Mouse (Mus musculus) frontal cortex, adult (tissue): ENCODE data around the gene Tbc1d1.

Experiments used
- ATAC-seq: cut with Nextera tagmentation; 2 replicates; pipeline ENCODE4 v1.9.2; 2017; ENCODE audit warnings: mild to moderate bottlenecking, moderate library complexity, mixed read lengths; ENCODE audit not compliant: low TSS enrichment

The Tbc1d1 gene

DNA sequence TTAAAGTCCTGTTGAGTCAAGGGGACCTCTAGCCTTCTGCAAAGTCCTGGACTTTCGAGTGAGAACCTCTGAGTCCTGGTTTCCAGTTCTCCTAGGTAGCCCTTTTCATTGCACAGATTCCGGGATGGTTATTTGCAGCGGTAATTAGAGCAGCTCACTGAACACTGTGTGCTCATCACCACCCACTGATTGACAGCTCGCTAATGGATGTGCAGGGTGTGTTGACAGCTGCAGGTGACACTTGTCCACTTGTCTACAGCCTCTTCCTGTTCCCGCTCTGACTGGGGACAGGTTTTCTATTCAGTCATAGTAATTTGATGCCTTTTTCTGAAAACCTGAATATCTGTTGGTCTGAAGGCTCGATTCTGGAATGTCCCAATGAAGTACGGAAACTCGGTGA is 50.8 kb downstream of the Tbc1d1 start:
- ATAC-seq, result no peak

DNA sequence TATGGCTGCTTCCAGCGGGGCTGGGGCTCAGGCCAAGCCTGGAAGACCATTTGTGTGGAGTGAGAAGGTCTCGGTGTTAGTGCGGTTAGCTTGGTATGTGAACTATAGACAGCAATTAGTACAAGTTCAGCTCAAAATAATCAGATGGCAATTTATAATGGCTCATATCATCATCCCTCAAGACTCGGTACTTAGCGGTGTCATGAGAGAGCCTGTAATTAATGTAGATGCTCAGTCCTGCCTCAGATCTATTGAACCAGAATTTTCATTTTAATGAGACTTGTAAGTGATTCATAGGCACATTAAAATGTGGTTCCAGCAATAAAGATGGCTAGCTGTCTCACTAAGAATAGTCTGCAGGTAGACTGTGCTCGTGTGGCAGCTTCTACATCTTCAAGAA is 51.7 kb downstream of the Tbc1d1 start:
- no peak for ATAC-seq

DNA sequence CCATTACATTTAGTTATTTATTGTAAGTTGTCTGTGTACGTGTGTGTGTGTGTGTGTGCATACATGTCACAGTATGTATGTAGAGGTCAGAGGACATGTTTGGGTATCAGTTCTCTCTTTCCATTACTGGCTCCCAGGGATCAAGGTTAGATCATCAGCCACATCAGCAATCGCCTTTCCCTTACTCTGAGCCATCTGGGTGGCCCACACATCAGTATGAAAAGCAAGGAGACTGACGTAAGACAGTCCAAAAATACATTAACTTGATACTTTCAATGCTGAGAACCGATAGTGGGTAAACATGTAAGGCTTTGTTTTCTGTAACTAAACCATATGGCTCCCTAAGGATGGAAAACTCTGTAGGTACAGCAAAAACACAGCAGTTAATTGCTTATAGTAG is 54.7 kb downstream of the Tbc1d1 start:
- peak; percentile 72; the same call in 1 of the 2 replicates for ATAC-seq

DNA sequence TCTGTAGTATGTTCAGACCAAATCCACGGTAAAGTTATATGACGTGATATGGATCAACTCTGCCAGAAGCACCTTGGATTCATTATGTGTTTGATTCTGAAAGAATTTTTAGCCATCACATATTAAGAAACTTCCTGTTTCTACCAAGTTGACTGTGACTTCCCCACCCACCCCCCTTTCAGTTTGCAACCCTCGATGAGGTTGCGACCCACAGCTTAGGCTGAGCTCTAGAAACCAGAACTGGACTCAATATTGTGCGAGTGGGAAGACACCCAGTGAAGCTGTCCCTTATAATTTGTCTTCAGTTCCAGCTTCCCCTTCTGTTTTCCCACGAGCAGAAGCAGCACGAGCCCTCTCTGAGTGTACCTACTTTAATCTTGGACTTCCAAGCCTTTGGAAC is 55.2 kb downstream of the Tbc1d1 start:
- ATAC-seq, result no peak

DNA sequence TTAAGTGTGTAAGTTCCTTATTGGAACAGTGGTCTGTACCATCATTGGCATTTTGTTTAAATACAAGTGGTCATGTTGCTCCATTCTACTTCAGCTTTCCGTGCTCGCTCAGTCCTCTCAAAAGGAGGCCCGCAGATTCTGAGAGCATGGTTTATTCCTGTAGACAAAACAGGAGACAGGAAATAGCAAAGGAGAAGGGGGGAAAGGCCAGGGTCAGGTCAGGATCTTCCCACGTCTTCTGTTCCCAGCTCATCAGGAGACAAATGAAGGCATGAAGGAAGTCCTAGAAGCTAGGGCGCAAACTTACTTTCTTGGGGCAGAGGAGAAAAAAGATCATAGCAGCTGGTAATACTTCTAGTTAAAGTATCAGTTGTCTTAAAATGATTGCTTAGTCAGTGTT is 56.1 kb downstream of the Tbc1d1 start:
- ATAC-seq, result no peak

DNA sequence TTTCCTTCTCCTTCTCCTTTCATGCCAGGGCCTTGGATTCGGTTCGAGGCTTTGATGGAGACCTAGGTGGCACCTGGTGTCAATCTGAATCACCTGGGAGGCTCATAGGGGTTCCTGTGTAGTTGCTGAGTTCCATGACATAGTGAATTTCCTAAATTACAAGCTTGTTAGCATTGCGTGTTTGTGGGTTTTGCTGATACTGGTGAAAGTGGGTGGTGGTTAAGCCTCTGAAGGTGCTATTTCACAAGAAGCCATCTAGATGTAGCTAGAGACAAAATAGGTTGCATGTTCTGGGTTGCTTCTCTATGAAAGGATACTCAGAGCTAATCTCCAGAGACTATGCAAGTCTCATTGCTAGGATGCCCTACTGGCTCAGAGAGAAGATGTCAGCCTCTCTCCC is 56.5 kb downstream of the Tbc1d1 start:
- no peak for ATAC-seq

DNA sequence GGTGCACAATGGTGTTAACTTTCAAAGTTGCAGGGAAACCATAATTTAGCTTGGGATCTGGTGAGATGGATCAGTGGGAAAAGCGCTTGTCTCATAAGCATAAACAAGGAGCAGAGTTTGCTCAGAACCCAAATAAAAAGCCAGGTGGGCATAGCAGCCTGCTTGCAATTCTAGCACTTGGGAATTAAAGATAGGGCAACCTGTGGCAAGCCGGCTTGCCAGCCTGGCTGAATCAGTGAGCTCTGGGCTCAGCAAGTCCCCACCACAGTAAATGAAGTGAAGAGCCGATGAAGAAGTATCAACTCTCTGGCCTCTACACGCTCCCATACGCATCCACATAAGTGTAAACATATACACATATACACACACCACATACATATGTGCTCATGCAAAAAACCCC is 59.7 kb downstream of the Tbc1d1 start:
- ATAC-seq, result no peak

DNA sequence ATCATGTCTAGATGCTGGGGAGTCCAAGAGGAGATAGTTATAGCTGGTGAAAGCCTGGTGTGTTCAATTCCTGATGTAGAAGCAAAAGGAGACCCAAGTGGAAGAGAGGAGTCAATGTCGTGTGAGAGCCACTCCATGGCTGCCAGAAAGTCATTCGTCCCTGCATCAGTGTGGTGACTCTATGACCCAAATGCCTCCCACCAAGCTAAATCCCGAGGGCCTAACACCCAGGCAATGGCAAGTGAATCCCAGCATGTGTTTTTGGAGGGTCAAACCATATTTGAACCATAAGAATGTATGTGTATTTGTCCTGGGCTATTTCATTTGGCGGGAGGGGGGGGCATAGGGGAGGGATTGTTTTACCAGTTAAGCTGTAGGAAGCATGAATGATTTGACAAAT is 60.2 kb downstream of the Tbc1d1 start:
- no peak for ATAC-seq

DNA sequence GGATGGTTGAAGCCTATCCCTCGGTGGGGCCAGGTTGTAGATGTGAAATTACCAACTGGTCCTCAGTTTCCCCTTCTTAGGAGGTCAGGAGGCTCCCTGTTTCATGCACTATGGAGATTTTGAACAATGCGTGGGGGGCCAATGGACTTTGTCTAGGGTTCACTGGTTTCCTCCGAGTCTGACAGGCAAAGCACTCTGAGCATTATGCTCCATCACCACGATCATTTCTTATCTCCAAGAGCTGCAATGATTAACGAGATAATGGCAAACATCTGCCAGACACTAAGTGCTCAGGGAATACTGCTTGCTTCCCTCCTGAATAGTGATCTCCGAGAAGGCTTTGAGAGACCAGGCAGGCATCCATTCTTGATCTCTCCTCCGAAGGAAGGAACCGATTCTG is 61.2 kb downstream of the Tbc1d1 start:
- no peak for ATAC-seq

DNA sequence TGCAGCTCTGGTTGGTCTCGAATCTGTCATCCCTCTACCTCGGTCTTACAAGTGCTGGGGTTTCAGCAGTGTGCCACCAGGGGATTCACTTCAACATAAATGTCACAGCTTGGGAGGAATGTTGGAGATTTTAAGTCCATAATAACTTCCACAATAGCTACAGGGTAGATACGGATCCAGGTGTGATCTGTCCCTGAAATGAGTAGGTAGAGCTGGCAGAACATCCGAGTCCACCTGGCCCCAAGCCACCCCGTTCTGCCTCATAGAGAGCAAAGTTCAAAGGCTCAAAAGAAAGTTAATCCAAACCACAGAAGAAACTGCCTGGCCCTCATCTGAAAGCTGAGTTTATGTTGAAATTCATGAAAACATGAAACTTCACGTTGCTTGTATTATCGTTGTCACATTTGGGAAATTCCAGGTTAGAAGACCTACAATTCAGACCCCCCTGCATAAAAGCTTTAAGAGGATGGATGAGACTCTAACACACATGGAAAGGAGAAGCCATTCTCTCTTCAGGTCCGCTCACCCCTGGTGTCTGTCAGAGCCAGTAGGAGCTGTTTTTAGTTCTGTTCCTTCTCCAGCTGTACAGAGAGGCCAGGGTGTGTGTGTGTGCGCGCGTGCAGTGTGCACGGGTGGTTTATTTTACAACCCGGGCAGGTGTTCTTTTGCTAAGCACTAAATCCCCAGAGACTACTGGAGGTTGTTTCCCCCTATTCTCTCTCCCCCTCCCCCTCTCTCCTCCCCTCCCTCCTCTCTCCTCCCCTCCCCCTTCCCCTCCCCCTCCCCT is 61.9 kb downstream of the Tbc1d1 start:
- ATAC-seq, result no peak

DNA sequence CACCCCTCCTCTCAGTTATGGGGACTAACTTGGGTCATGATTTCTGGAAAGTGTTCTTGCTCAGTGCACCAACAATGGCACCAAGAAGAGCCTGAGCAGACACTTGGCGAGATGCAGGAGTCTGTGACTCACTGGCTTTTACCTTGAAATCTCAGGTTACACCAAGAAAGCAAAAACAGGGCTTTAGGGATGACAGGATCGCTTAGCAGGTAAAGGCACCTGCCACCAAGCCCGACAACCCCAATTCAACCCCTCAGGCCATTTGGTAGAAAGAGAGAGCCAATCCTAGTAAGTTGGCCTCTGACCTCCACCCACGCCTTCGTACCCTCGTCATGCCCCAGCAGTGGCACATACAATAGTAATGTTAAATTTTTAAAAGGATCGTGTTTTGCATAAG is 62.5 kb downstream of the Tbc1d1 start:
- ATAC-seq, result no peak

DNA sequence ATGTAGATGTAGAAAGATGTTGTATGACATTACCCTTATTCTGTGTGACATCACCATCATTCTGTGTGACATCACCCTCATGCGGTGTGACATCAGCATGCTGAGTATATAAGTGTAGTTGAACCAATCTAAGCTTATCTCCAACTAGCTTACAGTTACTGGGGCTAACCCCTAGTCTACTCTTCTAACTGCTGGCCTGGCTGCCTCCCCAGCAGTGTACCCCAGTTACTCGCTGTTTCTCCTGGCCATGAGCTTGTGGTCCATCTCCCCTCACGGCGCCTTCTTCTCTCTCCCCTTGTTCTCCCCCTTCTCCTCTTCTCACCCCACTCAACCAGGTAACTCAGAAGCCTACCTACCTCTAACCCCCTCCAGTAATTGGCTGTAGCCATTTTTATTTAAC is 64.7 kb downstream of the Tbc1d1 start:
- no peak for ATAC-seq

DNA sequence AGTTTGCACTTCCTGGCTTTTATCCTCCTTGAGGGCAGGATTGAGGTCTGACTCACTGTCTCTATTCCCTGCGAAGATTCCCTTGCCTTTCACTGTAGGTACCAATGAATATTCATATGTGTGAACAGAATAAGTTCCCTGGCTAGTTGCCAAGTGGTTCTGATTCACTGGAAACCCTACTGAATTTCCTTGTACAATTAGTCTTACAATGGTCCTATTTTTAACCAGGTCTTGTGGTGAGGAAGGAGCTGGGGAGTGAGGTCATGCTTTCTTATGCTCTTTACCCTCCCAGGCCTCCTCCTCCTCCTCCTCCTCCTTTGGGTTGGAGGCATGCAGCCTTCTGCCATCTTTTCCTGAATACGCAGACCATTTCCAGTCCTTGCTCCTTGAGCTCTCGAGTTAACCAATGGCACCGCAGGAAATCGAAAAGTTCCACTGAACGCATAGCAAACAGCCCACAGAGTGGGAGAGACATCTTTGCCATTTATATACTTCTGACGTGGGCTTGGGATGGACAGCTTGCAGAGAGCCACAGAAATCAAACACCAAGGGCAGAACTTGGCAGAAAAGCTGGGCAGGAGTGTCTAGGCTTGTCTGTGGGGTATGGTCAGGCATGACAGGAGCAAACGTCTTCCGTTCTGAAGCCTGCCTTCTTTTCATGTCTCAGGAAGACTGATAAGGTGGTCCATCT is 68.8 kb downstream of the Tbc1d1 start:
- peak; percentile 84 for ATAC-seq

DNA sequence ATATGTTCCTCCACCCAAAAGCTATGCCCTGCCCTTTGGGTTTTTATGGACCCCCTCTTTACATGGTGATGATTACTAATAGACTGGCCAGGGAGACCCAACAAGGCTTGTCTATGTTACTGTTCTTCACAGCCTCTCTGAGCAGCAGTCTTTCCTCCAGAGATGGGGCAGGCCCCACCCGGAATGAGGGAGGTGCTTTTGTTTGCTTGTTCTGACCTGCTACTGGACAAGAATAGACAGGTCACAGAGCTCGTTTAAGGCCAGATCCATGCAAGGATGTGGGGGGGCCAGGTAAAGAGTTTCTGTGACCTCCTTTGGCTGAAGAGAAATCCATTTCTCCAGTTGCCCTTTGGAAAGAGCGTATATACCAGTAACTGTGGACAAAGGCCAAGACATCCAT is 72.1 kb downstream of the Tbc1d1 start:
- no peak for ATAC-seq

DNA sequence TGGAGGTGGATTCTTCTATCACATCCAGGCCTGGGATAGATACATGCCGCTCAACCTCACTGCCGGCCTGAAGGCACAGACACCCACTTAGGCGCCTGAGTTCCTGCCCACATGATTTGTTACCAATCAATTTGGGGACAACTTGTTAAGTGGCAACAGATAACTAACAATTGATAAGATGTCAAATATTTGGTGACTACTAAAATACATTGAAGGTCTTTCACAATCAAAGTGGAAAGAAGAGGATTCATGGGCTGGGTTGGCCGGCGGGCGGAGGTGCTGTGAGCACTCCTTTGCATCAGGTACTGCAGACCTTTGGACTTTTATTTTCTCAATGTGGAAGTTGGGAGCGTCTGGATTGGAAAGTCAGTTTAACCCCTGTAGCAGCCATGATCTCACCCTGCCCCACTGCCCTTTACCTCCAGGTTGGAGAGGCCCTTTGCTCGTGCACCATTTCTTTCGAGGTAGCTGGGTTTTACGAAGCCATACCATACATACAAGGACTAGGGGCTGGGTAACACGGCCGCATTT is 73.3 kb downstream of the Tbc1d1 start:
- no peak for ATAC-seq

DNA sequence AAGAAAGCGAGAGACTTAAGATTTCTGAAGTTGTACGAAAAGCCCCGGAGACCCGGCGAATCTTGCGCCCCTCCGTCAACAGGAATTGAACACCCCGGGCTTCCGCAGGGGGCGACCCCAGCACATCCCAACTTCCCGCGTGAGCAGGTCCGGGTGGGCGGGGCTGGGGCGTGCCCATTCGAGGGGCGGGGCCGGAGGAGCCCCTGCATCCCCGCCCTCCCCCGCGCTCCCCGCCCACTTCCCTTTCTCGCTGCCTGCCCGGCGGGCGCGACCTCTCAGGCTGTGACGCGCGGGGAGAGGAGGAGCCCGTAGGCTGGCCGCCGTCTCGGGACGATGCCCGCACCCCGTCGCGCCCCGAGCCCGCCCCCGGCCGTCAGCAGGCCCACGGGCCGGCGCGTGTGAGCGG is 74.0 kb downstream of the Tbc1d1 start:
- ATAC-seq, result peak; percentile 54

DNA sequence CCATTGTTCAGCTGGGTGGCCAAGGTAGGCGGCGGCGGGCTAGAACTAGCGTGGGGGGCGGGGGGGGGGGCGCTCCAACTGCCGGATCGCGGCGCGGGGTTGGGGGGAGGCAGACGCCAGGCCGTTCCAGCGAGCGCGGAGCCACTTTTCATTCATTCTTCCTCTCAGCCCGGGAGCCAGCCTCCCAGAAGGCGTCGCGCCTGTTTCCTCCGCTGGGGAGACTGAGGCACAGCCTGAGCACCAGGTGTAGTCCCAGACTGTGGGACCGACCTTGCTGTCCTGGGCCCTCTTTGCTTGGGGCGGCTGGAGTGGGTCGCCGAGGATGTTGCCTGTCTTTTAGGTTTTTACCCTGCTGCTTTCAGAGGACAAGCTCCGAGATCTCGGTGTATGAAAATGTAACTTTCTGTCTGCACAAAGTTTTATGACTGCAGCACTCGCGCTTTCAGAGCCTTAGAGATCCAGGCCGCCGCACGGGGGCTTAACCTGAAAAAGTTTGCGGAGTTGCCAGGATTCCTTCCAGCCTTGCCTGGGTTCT is 74.5 kb downstream of the Tbc1d1 start:
- ATAC-seq, result peak; percentile 32; the same call in 1 of the 2 replicates

DNA sequence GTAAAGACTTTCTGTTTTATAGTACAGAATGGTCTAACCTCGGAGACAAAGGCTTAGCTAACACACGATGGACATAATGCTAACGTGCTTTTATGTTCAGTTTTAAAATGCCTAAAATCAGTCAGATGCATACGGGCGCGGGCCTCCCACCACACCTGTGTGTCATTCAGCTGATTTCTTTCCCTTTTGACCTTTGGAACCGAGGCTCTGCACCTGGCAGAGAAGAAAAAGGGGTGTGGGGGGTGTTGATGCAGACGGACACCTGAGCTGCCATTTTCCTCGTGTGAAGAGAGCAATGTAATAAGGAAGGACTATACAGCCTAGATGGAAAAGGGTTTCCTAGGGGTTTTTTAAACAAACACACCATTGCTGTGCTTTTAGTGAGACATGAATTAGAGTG is 76.8 kb downstream of the Tbc1d1 start:
- no peak for ATAC-seq

DNA sequence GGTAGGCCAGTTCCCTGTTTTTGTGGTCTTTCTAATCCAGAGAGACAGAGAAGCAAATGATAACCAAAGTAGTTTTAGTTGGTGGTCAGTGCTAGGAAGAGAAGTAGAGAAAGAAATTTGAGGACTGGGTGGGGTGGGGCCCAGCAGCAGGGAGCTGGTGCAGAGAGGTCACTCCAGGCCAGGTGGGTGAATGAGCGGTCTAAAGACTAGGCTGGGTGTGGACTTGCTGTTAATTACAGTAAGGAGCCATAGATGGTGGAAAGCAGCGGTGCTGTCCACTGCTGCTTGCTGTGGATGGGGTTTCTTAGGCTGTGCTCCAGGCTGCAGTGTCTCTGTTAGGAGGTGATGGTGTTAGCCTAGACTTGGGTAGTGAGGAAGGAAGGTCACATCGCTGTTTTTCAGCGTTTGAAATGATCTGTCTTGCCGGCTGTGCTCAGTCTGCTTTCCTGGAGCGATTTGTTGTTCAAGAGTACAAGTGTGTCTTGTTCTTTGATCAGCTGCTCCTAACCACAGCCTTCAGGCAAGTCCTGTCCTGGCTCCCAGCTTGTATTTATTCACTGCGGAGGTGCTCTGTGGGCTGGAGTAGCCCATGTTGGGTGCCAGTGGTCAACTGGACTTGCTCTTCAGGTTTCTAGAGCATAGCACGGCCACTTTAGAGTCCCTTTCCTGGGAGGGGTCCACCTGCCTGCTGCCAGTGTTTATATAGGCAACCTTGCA is 78.3 kb downstream of the Tbc1d1 start:
- ATAC-seq, result no peak

DNA sequence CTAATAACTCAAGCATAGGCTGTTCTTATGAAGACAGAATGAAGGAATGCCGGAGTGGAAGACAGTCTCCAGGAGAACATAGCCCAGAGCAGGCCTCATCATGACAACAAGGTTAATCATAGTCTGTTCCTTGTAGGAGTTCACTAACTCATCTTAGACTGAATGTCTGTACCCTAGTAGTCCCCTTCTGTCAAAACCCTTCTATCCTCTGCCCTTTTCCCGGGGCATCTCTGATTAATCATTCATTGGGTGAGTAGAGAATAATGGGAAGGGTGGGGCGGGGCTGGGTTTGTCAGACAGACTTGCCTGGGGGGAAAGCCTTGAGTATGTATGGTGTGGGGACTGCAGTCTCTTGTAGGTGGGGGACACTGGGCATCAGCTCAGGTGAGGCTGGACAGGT is 79.1 kb downstream of the Tbc1d1 start:
- no peak for ATAC-seq

DNA sequence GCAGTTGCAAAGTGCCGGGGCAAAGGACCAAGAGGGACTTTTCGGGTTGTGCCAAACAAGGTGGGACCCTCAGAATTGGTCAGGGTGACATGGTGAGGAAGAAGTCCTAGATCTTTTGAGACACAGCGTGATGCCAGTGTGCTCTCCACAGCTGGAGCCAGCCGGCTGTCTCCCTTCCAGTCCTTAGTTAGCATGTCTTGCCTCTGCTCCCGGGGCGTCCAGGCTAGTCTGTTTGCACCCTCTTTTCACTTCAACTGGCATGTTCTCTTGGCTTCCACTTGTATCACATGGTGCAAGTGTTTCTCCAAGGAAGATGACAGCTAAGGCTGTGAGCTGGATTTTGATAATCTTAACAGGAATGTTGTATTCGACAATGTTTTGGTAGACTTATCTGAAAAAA is 80.5 kb downstream of the Tbc1d1 start:
- ATAC-seq, result 0 out of 2 replicates have a peak, but pooled peaks have one; percentile 33

DNA sequence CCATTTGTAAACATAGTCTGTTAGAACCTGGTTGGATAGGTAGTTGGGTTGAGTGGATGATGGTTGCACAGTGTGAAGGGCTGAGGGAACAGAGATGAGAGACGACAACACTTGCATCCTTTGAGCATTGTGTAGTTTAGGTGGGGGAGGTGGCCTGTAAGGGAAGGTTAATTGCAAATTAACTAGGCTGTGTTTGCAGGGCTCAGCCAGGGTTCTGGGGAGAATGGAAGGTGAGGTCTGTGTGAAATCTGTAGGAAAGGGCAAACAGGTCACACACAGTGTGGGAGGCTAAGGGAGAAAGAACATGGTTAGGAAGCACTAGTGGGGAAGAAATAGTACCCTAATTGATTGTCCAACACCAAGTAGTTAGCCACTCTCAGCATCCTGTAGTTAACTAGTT is 81.2 kb downstream of the Tbc1d1 start:
- no peak for ATAC-seq
